Mouse (Mus musculus) lung, adult 2 months (tissue): ENCODE measurements around the gene Tead3.
A peak's percentile ranks its signal among the peaks of the same experiment; 100 is the strongest.

ENCODE experiments used
- CTCF ChIP-seq: fragments of 200-500 bp; IDR thresholded peaks from 2 replicates; pipeline ENCODE4 v1.5.1; 2011; ENCODE audit warnings: mild to moderate bottlenecking, low read length, control low read depth; ENCODE audit not compliant: insufficient read depth
- POLR2A ChIP-seq: fragments of 200-500 bp; IDR thresholded peaks from 2 replicates; pipeline ENCODE4 v1.6.1; 2011; ENCODE audit warnings: low read depth, mild to moderate bottlenecking, control low read depth, low read length, borderline replicate concordance; ENCODE audit errors: extremely low read depth

- TF ChIP-seq CTCF (no peak), POLR2A (0 out of 2 replicates have a peak, but pooled peaks have one; percentile 20)
These were observed 22.8 kb downstream of the Tead3 start for GRCm38 (mm10) chr17:28327673-28328325.
